Comparison of ENCODE assay signal across 10 mouse cellular contexts in genomic region chr12:69436839-69437501, GRCm38 (mm10).
A peak's percentile ranks its signal among the peaks of the same experiment; 100 is the strongest.
DNase-seq lines count a peak whose midpoint lies in the region; ATAC-seq and TF ChIP-seq lines count a peak whose summit lies in the region.
"Had no signal": no experiment of that assay in that cellular context is flagged by ENCODE, and none has a peak within 500 bp of the region (broad histone marks: within the 10 kb centered on the region; RNA-seq: fewer than 3 reads in every experiment).

No protein-coding gene starts in this region.

- H3K4me1 ChIP-seq in forebrain, embryonic 10.5 days = peaks cover 24% of the 10 kb centered on the region
- no peaks in the 10 kb centered on the region for H3K4me1 ChIP-seq in forebrain, embryonic 16.5 days (replicated peaks; ENCODE audit: control insufficient read depth, insufficient read depth, low read length)
- H3K4me1 ChIP-seq in neural tube, embryonic 11.5 days (ENCODE audit: control insufficient read depth, insufficient read depth, low read length) = no peaks in the 10 kb centered on the region
- H3K4me1 ChIP-seq in hindbrain, postnatal 0 days (ENCODE audit: insufficient read depth, low read length) = no peaks in the 10 kb centered on the region

- no peak overlapping the region for H3K9ac ChIP-seq in forebrain, embryonic 16.5 days (replicated peaks; ENCODE audit: low read depth, low read length)
- no peak overlapping the region for H3K9ac ChIP-seq in neural tube, embryonic 11.5 days (ENCODE audit: low read length)
- H3K9ac ChIP-seq in hindbrain, postnatal 0 days (replicated peaks; ENCODE audit: low read length) = no peak overlapping the region

- peak; percentile 77 for DNase-seq in forebrain, embryonic 10.5 days (ENCODE audit: extremely low spot score, low spot score)
- peak; percentile 33 for DNase-seq in neural tube, embryonic 11.5 days (ENCODE audit: low spot score)
- DNase-seq in neural tube, embryonic 10.5 days (ENCODE audit: extremely low spot score, low spot score) = no peak
- peak; percentile 25 for DNase-seq in hindbrain, postnatal 0 days (ENCODE audit: low spot score)
- DNase-seq in right cerebral cortex, postnatal 25 days = peak; percentile 62
- no peak for DNase-seq in heart, adult 8-10 months (ENCODE audit: low spot score)
- DNase-seq in heart, adult 11 months = no peak
- DNase-seq: cerebellum, postnatal 14 days had no signal

- TF ChIP-seq CTCF in hindbrain, postnatal 0 days (IDR thresholded peaks at IDR 0.05; ENCODE audit: low read depth) = no peak

- no peak for ATAC-seq in forebrain, embryonic 16.5 days
- no peak for ATAC-seq in neural tube, embryonic 11.5 days (ENCODE audit: insufficient read depth, low FRiP score, low TSS enrichment)
- ATAC-seq in hindbrain, postnatal 0 days = 0 out of 2 replicates have a peak, but pooled peaks have one; percentile 53

- H3K36me3 ChIP-seq in forebrain, embryonic 10.5 days (replicated peaks) = 0 out of 2 replicates have a peak, but pooled peaks cover 3% of the 10 kb centered on the region
- no peaks in the 10 kb centered on the region for H3K36me3 ChIP-seq in forebrain, embryonic 16.5 days (ENCODE audit: control insufficient read depth, insufficient read depth)
- no peaks in the 10 kb centered on the region for H3K36me3 ChIP-seq in neural tube, embryonic 11.5 days (ENCODE audit: control insufficient read depth, insufficient read depth, low read length)
- no peaks in the 10 kb centered on the region for H3K36me3 ChIP-seq in hindbrain, postnatal 0 days (ENCODE audit: insufficient read depth, low read length)

- peak overlapping the region; percentile 83 for H3K27ac ChIP-seq in forebrain, embryonic 10.5 days
- no peak overlapping the region for H3K27ac ChIP-seq in forebrain, embryonic 16.5 days (ENCODE audit: low read length)
- no peak overlapping the region for H3K27ac ChIP-seq in neural tube, embryonic 11.5 days (ENCODE audit: low read depth, low read length)
- H3K27ac ChIP-seq in hindbrain, postnatal 0 days = no peak overlapping the region
- H3K27ac ChIP-seq: layer of hippocampus, adult 2 months had no signal

- H3K4me2 ChIP-seq in forebrain, embryonic 16.5 days (ENCODE audit: low read length) = no peak overlapping the region
- no peak overlapping the region for H3K4me2 ChIP-seq in neural tube, embryonic 11.5 days (ENCODE audit: low read depth)
- no peak overlapping the region for H3K4me2 ChIP-seq in hindbrain, postnatal 0 days (ENCODE audit: low read depth, low read length)

- H3K27me3 ChIP-seq in forebrain, embryonic 10.5 days (ENCODE audit: poor library complexity, severe bottlenecking) = no peaks in the 10 kb centered on the region
- H3K27me3 ChIP-seq in forebrain, embryonic 16.5 days (replicated peaks; ENCODE audit: control insufficient read depth, insufficient read depth, low read length) = no peaks in the 10 kb centered on the region
- H3K27me3 ChIP-seq in neural tube, embryonic 11.5 days (ENCODE audit: control insufficient read depth, insufficient read depth, low read length) = no peaks in the 10 kb centered on the region
- no peaks in the 10 kb centered on the region for H3K27me3 ChIP-seq in hindbrain, postnatal 0 days (ENCODE audit: insufficient read depth, low read length)

- 21% methylated on average over 10 of the region's 10 CpGs for WGBS in forebrain, embryonic 10.5 days
- 8% methylated on average over 10 of the region's 10 CpGs for WGBS in forebrain, embryonic 16.5 days
- 48% methylated on average over 10 of the region's 10 CpGs for WGBS in neural tube, embryonic 11.5 days
- 21% methylated on average over 10 of the region's 10 CpGs for WGBS in hindbrain, postnatal 0 days

- peaks cover 7% of the 10 kb centered on the region for H3K9me3 ChIP-seq in forebrain, embryonic 10.5 days
- H3K9me3 ChIP-seq in forebrain, embryonic 16.5 days (ENCODE audit: control insufficient read depth, low read length) = 0 out of 2 replicates have a peak, but pooled peaks cover 2% of the 10 kb centered on the region
- H3K9me3 ChIP-seq in neural tube, embryonic 11.5 days (ENCODE audit: control insufficient read depth, low read length) = no peaks in the 10 kb centered on the region
- H3K9me3 ChIP-seq in hindbrain, postnatal 0 days (ENCODE audit: low read length) = no peaks in the 10 kb centered on the region

- no peak overlapping the region for H3K4me3 ChIP-seq in forebrain, embryonic 10.5 days
- H3K4me3 ChIP-seq in forebrain, embryonic 16.5 days (replicated peaks; ENCODE audit: low read length) = no peak overlapping the region
- H3K4me3 ChIP-seq in neural tube, embryonic 11.5 days (ENCODE audit: low read depth, low read length) = no peak overlapping the region
- no peak overlapping the region for H3K4me3 ChIP-seq in hindbrain, postnatal 0 days (ENCODE audit: low read length)
- H3K4me3 ChIP-seq: layer of hippocampus, adult 2 months had no signal

Comparison
In these comparisons a context has a peak if more than half of its experiments do, and no peak if none do; other contexts are left out.
1. DNase-seq: peak in forebrain, embryonic 10.5 days (single experiment), neural tube, embryonic 11.5 days (single experiment), hindbrain, postnatal 0 days (single experiment) and right cerebral cortex, postnatal 25 days (single experiment); none in neural tube, embryonic 10.5 days (single experiment), heart, adult 8-10 months (single experiment) and heart, adult 11 months (single experiment).